Mouse (Mus musculus) liver, embryonic 15.5 days (tissue): ENCODE measurements around the gene Cdh22. TPM values are rescaled to one million over a fixed set of nuclear protein-coding genes. Genes with fewer than 3 reads are reported as not detected.

ENCODE experiments used
- ATAC-seq: fragments of 200-750 bp; cut with Nextera tagmentation; 2 replicates; pipeline ENCODE4 v1.8.0; 2017; ENCODE audit warnings: moderate number of reproducible peaks, mild to moderate bottlenecking, moderate library complexity; ENCODE audit not compliant: insufficient read depth
- H3K27ac ChIP-seq: fragments of 300-500 bp; sonication (generic); replicated peaks from 2 replicates; pipeline ENCODE4 v1.5.1; 2015; ENCODE audit warnings: mild to moderate bottlenecking, inconsistent platforms
- H3K27me3 ChIP-seq: fragments of 300-500 bp; sonication (generic); 2 replicates; pipeline ENCODE4 v1.6.1; 2015; ENCODE audit warnings: mild to moderate bottlenecking, inconsistent platforms
- H3K36me3 ChIP-seq: fragments of 300-500 bp; sonication (generic); replicated peaks from 2 replicates; pipeline ENCODE4 v1.6.1; 2015; ENCODE audit warnings: moderate library complexity, mild to moderate bottlenecking, inconsistent platforms
- H3K4me1 ChIP-seq: fragments of 300-500 bp; sonication (generic); replicated peaks from 2 replicates; pipeline ENCODE4 v1.6.1; 2015; ENCODE audit warnings: inconsistent platforms
- H3K4me2 ChIP-seq: fragments of 300-500 bp; sonication (generic); 2 replicates; pipeline ENCODE4 v1.6.1; 2015; ENCODE audit warnings: moderate library complexity, mild to moderate bottlenecking, inconsistent platforms
- H3K4me3 ChIP-seq: fragments of 300-500 bp; sonication (generic); replicated peaks from 2 replicates; pipeline ENCODE4 v1.5.1; 2015; ENCODE audit warnings: mild to moderate bottlenecking, inconsistent platforms
- H3K9ac ChIP-seq: fragments of 300-500 bp; sonication (generic); 2 replicates; pipeline ENCODE4 v1.6.1; 2015; ENCODE audit warnings: moderate library complexity, mild to moderate bottlenecking, inconsistent platforms
- H3K9me3 ChIP-seq: fragments of 300-500 bp; sonication (generic); replicated peaks from 2 replicates; pipeline ENCODE4 v1.6.1; 2016; ENCODE audit warnings: inconsistent platforms
- WGBS: fragments of 180-500 bp; shearing (Covaris S2); methylation state at CpG from one replicate; pipeline ENCODE4 v1.1.7; 2015; ENCODE audit warnings: mixed read lengths; ENCODE audit not compliant: insufficient replicate concordance; 5-methylcytosine and 5-hydroxymethylcytosine counted together
- polyA plus RNA-seq: library from polyadenylated mRNA; unstranded; fragments of >200 nt; fragmentation: Nextera tagmentation; extraction: Ambion mirVana; gene quantifications from 2 replicates; pipeline ENCODE4 v1.2.1, GENCODE M21; 2015

Gene Cdh22
- polyA plus RNA-seq, 1 experiment from 2014 or later: not detected

DNA sequence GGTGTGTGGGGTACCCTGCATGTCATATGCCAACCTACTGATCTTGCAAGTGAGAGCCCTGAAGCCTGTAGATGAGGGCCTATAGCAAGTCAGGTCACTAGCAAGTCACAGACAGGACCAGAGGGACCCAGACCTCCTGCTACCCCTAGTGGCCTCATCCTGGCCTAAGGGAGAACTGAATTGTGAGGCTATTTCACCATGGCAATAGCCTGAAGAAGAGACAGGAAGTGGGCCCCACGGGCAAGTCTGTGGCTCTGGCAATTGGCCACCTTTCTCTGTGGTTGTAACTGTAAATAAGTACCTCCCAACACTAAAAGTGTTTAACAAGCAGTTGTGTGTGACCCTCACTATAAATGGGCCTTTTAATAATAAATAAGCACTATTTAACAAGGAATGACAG lies 16.2 kb upstream of the Cdh22 start:
- no peaks in the 10 kb centered on the region for H3K4me1 ChIP-seq
- no peaks in the 10 kb centered on the region for H3K36me3 ChIP-seq
- ATAC-seq: no peak
- WGBS: 4% methylated on average over 1 of the region's 1 CpGs
- no peak overlapping the region for H3K4me3 ChIP-seq
- H3K27ac ChIP-seq: no peak overlapping the region
- no peaks in the 10 kb centered on the region for H3K9me3 ChIP-seq
- no peak overlapping the region for H3K9ac ChIP-seq
- peaks cover 55% of the 10 kb centered on the region for H3K27me3 ChIP-seq
- H3K4me2 ChIP-seq: no peak overlapping the region

DNA sequence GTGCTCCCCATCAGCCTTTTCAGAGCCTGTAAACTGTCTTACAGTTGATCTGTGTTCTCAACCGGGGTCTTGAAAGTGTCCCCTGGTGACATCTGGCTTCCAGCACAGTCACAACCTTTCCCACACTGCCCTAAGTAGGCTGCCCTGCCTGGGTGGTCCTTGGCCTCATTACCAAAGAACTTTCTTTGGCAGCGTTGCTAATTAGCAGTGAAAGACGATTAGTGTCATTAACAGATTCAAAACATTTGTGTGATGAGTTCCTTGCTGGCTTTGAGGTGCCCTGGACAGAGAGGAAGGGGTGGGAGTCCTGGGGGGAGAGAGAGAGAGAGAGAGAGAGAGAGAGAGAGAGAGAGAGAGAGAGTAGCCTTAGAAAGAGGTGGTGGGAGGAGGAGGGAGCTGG lies 14.3 kb upstream of the Cdh22 start:
- peaks cover 56% of the 10 kb centered on the region for H3K27me3 ChIP-seq
- no peaks in the 10 kb centered on the region for H3K36me3 ChIP-seq
- H3K27ac ChIP-seq: no peak overlapping the region
- WGBS: 22% methylated on average over 3 of the region's 3 CpGs
- H3K4me3 ChIP-seq: no peak overlapping the region
- no peak overlapping the region for H3K9ac ChIP-seq
- no peak for ATAC-seq
- no peaks in the 10 kb centered on the region for H3K4me1 ChIP-seq
- H3K9me3 ChIP-seq: no peaks in the 10 kb centered on the region
- H3K4me2 ChIP-seq: no peak overlapping the region

DNA sequence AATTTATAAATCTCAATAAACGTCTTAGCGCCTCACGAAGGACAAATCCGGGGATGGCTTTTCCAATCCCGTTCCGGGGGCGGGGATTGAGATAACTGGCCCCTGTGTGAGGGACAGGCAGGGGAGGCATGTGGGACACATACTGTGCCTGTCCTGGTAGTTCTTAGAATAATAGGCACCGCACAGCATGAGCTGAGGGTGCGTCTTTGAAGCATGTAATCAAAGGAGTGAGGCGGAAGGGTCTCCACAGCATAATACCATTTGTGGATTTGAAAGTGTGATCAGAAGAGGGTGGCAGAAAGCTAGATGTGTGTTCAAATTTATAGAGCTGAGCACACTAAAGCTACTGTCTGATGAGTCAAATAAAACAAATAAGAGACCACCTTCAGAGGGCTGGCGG lies 11.7 kb upstream of the Cdh22 start:
- Histone ChIP-seq H3K4me2 (no peak overlapping the region), H3K27ac (no peak overlapping the region), H3K9ac (no peak overlapping the region), H3K9me3 (no peaks in the 10 kb centered on the region), H3K4me1 (no peaks in the 10 kb centered on the region), H3K36me3 (no peaks in the 10 kb centered on the region), H3K27me3 (peaks cover 66% of the 10 kb centered on the region), H3K4me3 (no peak overlapping the region)
- 25% methylated on average over 11 of the region's 11 CpGs for WGBS
- no peak for ATAC-seq

DNA sequence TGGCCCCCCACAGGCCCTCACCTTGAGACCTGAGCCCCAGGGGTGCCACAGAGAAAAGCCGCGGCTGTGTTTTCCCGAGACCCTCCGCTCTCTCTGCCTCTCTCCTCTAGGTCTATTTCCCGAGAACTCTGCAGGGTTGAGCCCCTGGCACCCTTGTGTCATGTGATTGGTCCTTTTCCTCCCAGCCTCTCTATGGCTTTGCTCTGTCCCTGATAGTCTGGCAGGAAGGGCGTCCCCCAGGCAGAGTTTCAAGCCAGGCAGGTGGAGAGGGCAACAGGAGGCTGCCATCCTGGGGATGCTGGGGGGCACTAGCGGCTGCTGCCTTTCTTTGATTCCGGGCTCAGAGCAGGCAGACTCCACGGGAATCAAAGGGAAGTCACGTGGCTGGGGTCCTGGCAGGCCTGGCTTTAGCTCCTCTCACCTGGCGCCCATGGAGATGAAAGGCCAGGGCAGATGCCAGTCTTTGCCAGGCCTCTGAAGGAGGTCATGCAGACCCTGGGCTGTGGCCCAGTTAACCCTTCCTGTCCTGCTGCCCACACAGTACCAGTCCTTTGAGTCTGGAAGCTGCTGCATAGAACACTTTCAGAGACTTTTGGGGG lies 8.6 kb upstream of the Cdh22 start:
- Histone ChIP-seq H3K36me3 (no peaks in the 10 kb centered on the region), H3K9ac (no peak overlapping the region), H3K27me3 (peaks cover 93% of the 10 kb centered on the region), H3K4me1 (no peaks in the 10 kb centered on the region), H3K4me3 (no peak overlapping the region), H3K4me2 (no peak overlapping the region), H3K27ac (no peak overlapping the region), H3K9me3 (no peaks in the 10 kb centered on the region)
- no peak for ATAC-seq
- 13% methylated on average over 11 of the region's 11 CpGs for WGBS

DNA sequence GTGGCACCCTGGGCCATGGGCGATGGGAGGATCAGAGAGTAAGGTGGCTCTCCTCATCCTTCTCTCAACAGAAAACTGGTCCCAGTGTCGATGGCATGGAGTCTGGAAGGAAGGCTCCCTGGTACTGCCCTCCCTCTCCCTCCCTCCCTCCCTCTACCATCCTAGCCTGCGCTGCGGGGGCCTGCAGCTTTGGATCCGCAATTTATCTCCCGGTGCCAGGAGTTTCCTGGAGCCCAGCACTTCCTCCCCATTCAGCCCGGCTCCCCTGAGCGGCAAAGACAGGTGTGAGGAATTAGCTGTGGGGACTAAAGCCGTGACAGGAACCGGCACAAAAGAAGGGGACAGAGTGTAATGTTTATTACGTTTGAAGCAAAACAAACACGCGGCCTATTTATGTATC lies 7.9 kb upstream of the Cdh22 start:
- peaks cover 97% of the 10 kb centered on the region for H3K27me3 ChIP-seq
- WGBS: under 1% methylated on average over 13 of the region's 13 CpGs
- no peak overlapping the region for H3K27ac ChIP-seq
- no peak overlapping the region for H3K4me3 ChIP-seq
- no peaks in the 10 kb centered on the region for H3K36me3 ChIP-seq
- H3K9ac ChIP-seq: no peak overlapping the region
- no peak for ATAC-seq
- H3K4me1 ChIP-seq: no peaks in the 10 kb centered on the region
- H3K4me2 ChIP-seq: no peak overlapping the region
- no peaks in the 10 kb centered on the region for H3K9me3 ChIP-seq

DNA sequence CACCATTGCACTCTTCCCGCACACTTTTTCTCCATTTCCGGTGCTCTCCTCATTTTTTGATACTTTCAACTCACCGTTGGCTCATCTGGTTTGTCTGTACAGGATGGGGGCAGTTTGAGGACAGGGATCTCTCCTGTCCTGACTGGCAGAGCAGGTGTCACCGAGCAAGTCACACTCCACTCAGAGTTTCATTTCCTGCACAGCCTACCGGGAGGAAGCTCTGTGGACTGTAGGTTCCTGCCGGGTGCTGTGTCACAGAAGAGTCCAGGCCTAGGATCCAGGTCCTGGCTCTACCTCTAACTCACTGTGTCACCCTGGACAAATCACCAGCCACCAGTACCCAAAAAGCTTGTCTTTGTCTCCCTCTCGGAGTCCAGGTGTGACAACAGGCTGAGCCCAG lies 7.1 kb upstream of the Cdh22 start:
- 25% methylated on average over 7 of the region's 7 CpGs for WGBS
- H3K27me3 ChIP-seq: peaks cover 95% of the 10 kb centered on the region
- no peak for ATAC-seq
- no peak overlapping the region for H3K4me2 ChIP-seq
- no peak overlapping the region for H3K9ac ChIP-seq
- no peaks in the 10 kb centered on the region for H3K4me1 ChIP-seq
- H3K4me3 ChIP-seq: no peak overlapping the region
- H3K36me3 ChIP-seq: no peaks in the 10 kb centered on the region
- H3K9me3 ChIP-seq: no peaks in the 10 kb centered on the region
- no peak overlapping the region for H3K27ac ChIP-seq

DNA sequence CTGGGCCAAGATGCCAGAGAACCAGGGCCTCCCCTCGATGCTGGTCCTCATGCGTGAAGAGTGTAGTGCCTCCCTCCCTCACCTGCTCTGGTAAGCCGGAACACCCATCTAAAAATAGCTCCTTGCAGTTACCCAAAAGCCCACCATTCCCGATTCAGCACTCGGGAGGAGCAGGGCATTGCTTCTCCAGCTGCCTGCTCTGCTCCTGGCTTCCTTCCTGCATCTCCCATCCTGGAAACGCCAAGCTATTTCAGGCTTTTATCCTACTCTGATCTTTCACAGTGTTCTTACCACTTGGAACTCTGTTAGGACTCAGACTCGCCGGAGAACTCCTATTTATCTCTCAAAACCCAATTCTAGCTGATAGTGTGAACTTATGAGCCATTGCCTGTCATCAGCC lies 5.7 kb upstream of the Cdh22 start:
- Histone ChIP-seq H3K9me3 (no peaks in the 10 kb centered on the region), H3K4me1 (no peaks in the 10 kb centered on the region), H3K27ac (no peak overlapping the region), H3K4me2 (no peak overlapping the region), H3K9ac (no peak overlapping the region), H3K4me3 (no peak overlapping the region), H3K27me3 (peaks cover 98% of the 10 kb centered on the region), H3K36me3 (no peaks in the 10 kb centered on the region)
- ATAC-seq: no peak
- WGBS: 15% methylated on average over 8 of the region's 8 CpGs

DNA sequence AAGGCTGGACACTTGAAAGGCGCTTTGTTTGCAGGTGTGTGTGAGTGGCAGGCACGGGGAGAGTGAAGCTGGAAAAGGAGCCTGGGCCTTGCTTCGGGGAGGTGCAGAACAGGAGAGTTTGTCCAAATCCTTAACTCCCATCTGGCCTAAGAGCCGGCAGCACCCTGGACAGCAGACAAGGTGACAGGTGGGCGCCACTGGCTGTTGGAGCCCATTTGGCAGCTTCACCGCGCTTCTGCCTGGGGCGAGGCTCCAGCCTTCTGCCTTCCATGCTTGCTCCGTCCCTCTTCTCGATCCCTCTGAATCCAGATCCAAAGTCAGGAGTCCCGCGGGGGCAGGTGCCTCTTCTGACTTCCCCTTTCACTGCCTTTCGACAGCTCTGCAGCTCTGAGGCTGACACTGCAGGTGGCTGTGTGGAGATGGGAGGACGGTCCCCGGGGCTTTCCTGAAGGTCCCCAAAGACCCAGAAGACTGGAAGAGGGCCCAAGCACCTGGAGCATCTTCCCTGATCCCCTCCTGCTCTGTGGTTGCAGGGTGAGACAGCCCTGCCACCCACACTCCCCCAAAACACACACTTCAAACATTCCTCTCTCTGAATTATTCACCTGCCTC lies 5.0 kb upstream of the Cdh22 start:
- no peaks in the 10 kb centered on the region for H3K36me3 ChIP-seq
- 9% methylated on average over 15 of the region's 15 CpGs for WGBS
- H3K9ac ChIP-seq: no peak overlapping the region
- H3K4me2 ChIP-seq: no peak overlapping the region
- no peak for ATAC-seq
- H3K27ac ChIP-seq: no peak overlapping the region
- peaks cover 98% of the 10 kb centered on the region for H3K27me3 ChIP-seq
- H3K9me3 ChIP-seq: no peaks in the 10 kb centered on the region
- no peak overlapping the region for H3K4me3 ChIP-seq
- H3K4me1 ChIP-seq: no peaks in the 10 kb centered on the region

DNA sequence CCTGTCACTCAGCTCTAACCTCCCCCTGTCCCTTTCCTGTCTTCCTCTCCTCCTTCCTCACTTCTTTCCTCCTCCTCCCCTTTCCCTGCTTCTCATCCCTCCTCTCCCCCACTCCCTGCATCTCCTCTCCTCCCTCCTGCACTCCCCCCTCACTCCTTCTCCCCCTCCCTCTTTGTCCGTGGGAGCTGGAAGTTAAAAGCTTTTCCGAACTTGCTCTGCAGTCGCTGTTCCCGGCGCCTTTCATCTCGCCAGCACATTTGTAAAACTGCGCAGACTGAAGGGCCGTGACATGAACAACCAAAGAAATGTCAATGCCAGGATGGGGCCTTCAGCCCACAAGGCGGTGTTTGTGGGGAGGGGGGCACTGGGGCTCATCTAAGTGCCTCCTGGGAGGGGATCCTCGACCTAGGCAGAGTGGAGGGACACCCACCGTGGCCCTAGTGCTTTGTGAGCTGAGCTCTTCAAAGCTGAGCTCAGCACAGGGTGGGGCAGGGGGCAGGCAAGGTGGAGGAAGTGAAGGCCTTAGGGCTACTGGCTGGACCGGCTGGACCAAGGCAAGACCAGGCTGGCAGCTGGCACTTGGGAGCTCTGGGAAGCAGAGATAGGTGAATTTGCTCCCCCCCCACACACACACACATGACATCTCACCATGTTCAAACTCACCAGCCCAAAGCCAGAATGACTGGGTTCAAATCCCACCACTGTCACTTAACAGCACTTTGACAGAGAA lies 3.9 kb upstream of the Cdh22 start:
- Histone ChIP-seq H3K4me3 (no peak overlapping the region), H3K27ac (no peak overlapping the region), H3K36me3 (no peaks in the 10 kb centered on the region), H3K4me2 (no peak overlapping the region), H3K9me3 (no peaks in the 10 kb centered on the region), H3K9ac (no peak overlapping the region), H3K4me1 (no peaks in the 10 kb centered on the region; the same call in 1 of the 2 replicates), H3K27me3 (peaks cover 98% of the 10 kb centered on the region)
- no peak for ATAC-seq
- WGBS: 11% methylated on average over 12 of the region's 12 CpGs

DNA sequence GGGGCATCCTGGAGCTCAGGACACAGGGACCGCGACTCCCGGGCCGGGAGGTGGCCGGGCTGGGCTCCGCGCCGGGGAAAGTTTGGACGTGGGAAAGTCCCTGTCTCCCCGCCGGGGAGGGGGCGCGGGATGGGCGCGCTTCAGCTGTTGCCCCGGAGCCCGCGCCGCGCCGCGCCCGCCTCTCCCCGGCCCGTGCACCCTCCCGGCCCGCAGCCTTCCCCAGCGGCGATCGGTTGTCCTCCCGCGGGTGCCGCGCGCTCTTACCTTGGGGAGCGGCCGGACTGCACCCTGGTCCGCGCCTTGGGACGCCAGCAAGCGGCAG lies 401 bp downstream of the Cdh22 start:
- H3K9ac ChIP-seq: no peak overlapping the region
- peak overlapping the region; percentile 60 for H3K4me2 ChIP-seq
- H3K9me3 ChIP-seq: no peaks in the 10 kb centered on the region
- peaks cover 96% of the 10 kb centered on the region for H3K27me3 ChIP-seq
- no peaks in the 10 kb centered on the region for H3K36me3 ChIP-seq
- ATAC-seq: no peak
- H3K4me1 ChIP-seq: no peaks in the 10 kb centered on the region; the same call in 1 of the 2 replicates
- H3K4me3 ChIP-seq: peak overlapping the region; percentile 41
- H3K27ac ChIP-seq: no peak overlapping the region
- WGBS: 3% methylated on average over 40 of the region's 41 CpGs

DNA sequence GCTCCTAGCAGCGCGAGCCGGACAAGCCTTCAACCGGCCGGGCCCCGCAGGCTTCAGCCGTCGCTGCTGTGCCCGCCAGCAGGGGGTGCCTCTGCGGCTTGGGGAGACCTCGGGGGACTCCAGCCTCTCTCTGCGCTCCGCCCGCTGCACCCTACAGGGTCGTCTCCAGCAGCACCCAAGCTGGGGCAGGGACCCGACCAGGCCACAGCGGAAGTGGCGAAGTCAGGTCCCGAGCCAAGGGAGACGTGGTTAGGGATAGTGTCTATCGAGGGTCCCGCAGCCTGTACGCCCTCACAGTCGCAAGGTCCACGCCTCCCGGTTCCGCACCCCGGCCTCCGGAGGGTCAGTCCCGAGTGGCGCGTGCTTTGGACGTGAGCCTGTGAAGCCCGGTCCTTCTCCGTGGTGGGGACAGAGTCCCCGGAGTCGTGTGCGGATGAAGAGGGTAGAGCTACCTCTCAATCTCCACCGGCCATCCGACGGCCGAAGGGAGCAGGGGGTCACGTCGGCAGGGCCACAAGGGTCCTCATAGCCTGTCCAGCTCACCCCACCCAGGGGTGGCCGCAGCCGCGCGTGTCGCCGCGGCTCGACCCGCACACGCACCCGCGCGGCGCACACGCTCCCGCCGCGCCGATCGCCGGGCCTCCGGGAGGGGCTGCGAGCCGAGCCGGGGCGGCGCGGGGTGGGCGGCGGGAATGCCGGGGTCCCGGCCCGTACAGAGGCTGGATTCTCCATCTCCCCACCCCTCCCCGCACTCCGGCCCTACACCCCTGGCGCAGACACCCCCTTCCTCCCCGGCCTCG lies 962 bp downstream of the Cdh22 start:
- ATAC-seq: no peak
- H3K9ac ChIP-seq: no peak overlapping the region

More for the DNA sequence above, 962 bp downstream of the Cdh22 start:
- H3K4me3 ChIP-seq: peak overlapping the region; percentile 41
- H3K27me3 ChIP-seq: peaks cover 96% of the 10 kb centered on the region
- H3K4me2 ChIP-seq: peak overlapping the region; percentile 60
- H3K4me1 ChIP-seq: no peaks in the 10 kb centered on the region; the same call in 1 of the 2 replicates
- H3K9me3 ChIP-seq: no peaks in the 10 kb centered on the region
- 2% methylated on average over 75 of the region's 82 CpGs for WGBS
- H3K36me3 ChIP-seq: no peaks in the 10 kb centered on the region
- H3K27ac ChIP-seq: no peak overlapping the region
